Mouse (Mus musculus) mouse embryonic stem cell (cell line): ENCODE data around the gene Fndc10.
"Not testable (repeated sequence)": the region's sequence is repeated elsewhere in the genome, so short reads cannot be mapped to it uniquely, and the experiment has no call there.

Source experiments
- in situ Hi-C, 2 experiments: fragments of 300-500 bp; cut with MboI; formaldehyde crosslinking; loops; 1 replicate in 1 of 2; 3 replicates in 1 of 2; pipeline ENCODE4 v1.14.3; 2019 to 2020; ENCODE audit warnings: low sequenced_read_pairs in 2 of 2, low pct_unique_long_range_greater_than_20kb in 1 of 2, mixed read lengths in 1 of 2; ENCODE audit not compliant: unreplicated experiment in 1 of 2

Gene Fndc10

DNA sequence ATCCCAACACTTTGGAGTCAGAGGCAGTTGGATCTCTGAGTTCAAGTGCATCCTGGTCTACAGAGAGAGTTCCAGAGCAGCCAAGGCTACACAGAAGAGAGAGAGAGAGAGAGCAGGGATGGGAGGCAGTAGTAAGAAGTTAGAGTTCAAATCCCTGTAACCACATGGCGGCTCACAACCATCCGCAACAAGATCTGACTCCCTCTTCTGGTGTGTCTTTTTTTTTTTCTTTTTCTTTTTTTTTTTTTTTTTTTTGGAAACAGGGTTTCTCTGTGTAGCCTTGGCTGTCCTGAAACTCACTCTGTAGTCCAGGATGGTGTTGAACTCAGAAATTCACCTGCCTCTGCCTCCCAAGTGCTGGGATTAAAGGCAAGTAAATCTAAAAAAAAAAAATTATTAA, 22.1 kb upstream of the Fndc10 start:
- in situ Hi-C loops: no loop called here

DNA sequence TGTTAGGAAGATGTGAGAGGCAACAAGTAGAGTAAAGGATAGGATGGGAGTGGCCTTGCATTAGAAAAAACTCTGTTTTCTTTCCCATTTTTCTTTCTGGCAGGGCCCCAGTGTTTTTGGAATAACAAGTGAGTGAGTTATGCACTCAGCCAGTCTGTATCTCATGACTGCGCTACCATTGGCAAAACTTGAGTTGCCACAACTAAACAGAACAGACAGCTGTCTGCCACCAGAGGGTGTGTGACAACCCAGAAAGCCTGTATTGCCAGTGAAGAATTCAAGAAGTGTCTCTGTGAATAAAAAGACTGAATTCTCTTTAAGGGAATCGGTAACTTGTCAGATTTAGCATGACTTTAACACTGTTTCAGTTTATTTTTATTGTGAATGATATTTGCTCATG, 18.2 kb upstream of the Fndc10 start:
- in situ Hi-C loops: no loop called here

DNA sequence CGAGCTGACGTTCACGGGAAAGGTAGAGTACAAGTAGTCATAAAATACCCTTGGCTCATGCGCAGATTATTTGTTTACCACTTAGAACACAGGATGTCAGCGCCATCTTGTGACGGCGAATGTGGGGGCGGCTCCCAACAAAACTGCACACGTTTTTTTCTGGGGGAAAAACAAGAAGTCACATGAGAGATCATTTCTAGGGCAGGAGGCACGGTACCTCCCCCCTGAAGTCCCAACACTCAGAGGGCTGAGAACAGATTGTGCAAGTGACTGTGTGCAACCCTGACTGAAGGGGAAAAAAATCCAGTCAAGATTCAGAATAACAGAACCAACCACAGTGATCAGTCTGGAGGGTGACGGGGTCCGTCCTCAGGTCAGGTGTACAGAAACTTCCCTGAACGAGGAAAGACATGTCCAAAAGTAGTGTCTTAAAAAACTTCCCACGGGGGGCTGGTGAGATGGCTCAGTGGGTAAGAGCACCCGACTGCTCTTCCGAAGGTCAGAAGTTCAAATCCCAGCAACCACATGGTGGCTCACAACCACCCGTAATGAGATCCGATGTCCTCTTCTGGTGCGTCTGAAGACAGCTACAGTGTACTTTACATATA, 10.4 kb upstream of the Fndc10 start:
- in situ Hi-C loops: not testable (repeated sequence)

DNA sequence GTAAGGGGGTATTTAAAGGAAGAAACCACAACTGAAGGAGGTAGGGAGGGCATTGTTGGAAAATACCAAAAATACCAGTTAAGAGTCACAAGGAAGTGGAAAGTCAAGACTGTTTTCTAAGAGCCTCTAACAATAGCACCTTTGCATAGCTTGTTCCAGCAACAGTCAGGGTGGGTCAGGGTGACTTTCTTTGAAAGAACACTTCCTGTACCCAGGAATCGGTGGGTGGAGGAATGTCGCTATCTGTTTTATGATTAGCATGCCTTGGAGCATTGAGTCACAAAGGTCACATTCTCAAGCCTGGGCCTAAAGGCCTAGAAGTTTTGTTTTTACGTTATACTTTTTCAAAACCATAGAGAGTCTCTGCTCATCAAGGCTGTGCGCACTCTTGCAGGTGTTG, 6.4 kb upstream of the Fndc10 start:
- in situ Hi-C loops: not testable (repeated sequence)

DNA sequence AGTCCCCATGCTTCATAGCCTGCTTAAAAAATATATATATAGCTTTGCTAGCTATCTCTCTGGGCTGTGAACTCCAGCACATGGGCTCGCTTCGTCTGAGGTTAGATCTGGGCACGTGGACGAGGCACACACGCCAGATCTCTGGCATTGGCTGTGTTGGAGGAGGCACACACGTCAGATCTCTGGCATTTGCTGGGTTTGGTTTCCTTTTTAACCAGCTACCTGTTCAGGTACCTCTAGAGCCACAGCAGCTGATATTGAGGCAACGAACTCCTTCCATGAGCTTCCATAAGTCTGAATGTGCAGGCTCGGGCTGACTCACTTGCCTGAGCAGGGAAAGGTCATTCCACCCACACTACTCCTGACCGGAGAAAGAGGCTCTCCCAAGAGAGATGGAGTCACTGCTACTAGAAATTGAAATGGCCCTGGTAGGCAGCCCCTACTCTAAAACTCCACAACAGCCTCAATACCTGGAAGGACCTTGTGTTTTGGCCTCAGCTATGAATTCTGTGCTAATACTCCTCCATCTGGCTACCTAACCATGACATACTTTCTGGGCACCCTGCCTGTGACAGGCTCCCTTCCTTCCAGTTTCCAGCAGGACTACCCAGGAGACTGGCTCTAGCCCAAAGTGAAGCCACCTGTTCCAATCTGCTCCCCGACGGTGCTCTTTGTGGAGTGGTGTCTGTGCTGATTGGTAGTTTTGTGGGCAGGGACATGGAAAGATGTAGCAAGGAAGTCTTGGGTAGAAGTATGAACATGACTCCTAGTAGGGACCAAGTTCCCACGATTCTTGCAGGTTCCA, 3.4 kb upstream of the Fndc10 start:
- in situ Hi-C loops: no loop called here

DNA sequence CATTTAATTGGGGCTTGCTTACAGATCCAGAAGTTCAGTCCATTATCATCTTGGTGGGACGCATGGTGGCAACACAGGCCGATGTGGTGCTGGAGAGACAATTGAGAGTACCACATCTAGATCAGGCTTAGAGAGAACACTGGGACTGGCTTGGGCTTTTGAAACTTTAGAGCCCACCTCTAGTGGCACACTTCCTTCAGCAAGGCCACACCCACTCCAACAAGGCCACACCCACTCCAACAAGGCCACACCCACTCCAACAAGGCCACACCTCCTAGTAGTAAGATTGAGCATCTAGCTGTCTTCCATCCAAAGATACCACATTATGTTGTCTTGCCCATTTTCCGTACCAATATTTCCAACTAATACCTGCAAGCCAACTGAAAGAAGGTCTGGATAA, 1.7 kb upstream of the Fndc10 start:
- in situ Hi-C loops: no loop called here

DNA sequence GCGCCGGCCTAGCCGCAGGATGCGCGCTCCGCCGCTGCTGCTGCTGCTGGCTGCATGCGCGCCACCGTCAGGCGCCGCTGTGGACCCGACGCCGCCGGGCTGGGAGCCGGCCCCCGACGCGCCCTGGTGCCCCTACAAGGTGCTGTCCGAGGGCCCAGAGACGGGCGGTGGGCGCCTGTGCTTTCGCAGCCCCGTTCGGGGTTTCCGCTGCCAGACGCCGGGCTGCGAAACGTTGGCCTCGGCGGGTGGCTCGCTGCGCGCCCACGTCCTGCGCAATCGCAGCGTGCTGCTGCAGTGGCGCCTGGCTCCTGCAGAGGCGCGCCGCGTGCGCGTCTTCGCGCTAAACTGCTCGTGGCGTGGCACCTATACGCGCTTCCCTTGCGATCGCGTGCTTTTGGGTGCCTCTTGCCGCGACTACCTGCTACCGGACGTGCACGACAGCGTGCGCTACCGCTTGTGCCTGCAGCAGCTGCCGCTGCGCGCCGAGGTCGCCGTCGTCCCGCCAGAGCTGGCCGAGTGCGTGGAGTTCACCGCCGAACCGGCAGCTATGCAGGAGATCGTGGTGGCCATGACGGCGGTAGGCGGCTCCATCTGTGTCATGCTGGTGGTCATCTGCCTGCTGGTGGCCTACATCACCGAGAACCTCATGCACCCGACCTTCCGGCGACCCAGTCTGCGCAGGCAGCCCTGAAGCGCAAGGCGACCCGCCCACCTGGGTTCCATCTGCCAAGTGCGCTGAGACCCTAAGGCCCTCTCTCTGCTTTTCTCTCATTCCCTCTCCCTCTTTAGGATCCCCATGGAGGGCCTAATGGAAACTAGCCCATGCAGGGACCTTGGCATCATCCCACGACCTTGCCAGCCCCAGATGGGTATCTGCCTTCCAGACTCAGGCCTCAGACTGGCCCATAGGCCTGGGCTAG, 600 bp downstream of the Fndc10 start:
- in situ Hi-C loops: no loop called here

DNA sequence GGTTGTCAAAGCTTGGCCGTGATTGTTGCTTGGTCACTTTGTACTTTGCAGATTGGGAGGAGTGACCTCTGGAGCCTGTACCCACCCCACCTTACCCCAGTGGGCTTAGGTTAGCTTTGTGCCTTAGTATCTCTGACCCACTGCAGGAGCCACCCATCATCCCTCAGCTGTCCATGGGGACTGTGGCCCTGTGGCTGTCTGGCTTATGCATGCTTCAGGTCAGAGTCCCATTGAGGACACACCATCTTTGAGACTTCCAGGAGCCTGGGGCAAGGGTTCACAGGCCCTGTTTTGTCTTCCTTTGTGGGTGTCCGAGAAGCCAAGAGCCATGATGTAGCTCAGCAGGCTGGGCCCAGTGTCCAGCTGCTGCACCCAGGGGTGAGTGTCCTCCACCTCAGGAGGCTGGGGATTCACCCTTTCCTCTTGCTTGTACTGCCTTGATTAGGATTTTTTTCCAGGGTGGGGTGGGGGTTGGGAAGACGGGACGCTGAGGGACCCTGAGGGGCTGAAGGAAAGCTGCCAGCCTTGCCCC, 1.5 kb downstream of the Fndc10 start:
- in situ Hi-C loops: no loop called here

DNA sequence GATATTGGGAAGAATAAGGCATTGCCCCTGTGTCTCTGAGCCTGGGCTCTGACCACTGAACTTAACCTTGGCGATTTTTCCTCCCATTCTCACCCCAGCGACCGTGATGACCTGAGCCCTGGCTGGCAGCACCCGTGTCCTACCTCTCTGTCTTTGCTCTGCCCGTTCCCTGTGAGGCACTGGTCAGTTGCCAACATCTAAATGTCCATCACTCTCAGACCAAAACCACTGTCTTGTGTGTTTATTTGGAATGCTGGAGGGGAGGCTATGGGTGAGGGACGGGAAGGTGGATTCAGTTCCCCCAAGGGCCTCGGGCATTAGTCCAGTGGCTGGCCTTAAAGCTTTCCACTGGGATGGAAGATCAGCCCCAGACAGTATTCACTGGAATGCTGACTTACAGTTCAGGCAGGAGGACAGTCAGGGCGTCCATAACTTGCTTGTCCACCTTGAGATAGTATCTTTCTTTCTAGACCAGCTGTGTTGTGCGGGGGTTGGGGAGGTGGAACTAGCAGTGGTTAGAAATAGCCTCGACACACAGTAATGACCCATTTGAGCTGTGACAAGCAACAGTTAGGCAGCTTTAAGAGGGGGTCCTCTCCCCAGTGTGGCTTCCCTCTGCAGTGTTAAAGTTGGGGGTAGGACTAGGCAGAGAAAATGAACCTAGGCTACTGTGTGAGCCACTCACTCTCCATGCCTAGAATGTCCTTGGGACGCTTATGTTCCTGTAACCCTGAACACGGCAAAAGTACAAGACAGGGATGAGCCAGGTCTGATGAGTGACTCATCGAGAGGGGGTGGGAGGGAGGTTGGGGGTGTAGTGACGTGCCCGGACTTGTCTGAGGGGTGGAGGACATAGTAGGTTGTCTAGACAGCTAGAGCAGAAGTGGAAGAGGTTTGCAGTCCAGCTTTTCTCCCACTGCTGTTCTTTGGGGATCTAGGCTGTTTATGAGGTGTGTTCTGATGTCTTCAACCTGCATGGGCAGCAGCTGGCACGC, 2.4 kb downstream of the Fndc10 start:
- in situ Hi-C loops: no loop called here

DNA sequence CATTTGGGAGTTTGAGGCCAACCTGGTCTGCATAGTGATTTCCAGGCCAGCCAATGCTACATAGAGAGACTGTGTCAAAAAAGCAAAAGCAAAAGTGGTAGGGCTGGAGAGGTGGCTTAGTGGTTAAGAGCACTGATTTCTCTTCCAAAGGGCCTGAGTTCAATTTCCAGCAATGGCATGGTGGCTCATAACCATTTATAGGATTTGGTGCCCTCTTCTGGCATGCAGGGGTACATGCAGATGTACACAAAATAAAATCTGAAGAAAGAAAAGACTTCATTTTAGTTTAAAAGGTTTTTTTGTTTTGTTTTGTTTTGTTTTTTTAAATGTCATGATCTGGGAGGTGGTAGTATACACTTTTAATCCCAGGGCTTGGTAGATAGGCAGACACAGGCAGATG, 6.3 kb downstream of the Fndc10 start:
- in situ Hi-C loops: loop anchor here in 1 of 2 experiments (5.0 kb wide), 1 partner anchor 48 kb away; the partner anchor contains the start of gene Mmp23

DNA sequence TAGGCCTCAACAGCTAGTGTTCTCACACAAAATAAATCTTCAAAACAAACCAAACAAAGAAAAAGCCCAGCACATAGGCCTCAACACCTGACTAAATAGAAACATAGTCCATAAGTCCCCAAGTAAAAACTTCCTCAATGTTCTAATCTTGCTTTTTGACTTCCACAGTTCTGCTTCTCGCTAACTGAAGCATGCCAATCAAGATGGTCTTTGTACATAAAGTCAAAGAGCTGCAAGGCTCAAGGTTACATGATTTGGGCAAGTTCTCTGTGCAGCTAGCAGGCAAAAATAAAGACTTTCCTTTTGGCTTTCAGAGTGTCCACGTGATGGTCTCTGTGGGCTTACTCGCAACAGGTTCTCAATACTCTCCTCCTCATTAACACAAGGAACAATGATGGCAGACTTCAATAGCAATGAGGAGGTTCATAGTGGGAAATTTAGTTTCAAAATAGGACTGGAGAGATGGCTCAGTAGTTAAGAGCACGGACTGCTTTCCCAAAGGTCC, 9.3 kb downstream of the Fndc10 start:
- in situ Hi-C loops: loop anchor here in 1 of 2 experiments (5.0 kb wide), 1 partner anchor 51 kb away; the partner anchor contains the start of gene Mmp23

DNA sequence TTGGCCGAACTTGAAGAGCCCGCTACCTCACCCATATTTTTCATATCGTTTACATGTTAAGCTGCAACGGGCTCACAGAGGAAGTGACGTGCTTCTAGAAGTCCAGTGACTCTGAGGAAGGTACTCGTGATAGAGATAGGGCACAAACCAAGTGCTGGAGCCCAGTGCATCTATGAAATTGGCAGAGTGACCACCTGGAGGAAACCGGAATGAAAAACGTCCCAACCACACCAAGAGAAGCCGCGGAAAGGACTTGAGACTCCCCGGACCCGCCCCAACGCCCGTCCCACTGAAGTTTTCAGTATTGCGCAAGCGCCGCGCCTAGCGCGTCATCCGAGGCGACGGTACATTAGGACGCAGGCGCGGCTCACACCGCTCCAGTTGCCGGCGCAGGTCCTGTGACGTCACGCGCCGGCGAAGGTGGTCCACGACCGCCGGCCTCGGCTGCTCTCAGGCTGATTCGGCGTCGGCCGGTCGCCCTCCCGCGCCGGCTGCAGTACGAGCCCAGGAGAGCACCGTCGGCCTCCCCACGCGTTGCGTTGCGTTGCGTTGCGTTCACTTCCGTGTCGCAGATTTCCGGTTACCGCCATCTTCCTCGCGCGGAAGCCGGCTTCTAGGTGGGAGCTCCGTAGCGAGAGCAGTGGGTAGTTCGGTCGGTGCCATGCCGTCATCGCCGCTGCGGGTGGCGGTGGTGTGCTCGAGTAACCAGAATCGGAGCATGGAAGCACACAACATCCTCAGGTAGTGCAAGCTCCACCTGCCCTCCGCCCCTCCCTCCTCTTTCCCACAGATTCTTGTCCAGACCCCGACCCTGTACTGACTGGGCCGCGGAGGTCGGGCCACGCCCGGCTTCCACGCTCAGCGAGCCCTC, 10.8 kb downstream of the Fndc10 start, which contains the start of gene Ssu72:
TSS of gene Ssu72 (plus strand) at position 80 of the 871 bp plus-strand sequence.
- in situ Hi-C loops: loop anchor here in 1 of 2 experiments (5.0 kb wide), 1 partner anchor 53 kb away; the partner anchor contains the start of gene Mmp23

DNA sequence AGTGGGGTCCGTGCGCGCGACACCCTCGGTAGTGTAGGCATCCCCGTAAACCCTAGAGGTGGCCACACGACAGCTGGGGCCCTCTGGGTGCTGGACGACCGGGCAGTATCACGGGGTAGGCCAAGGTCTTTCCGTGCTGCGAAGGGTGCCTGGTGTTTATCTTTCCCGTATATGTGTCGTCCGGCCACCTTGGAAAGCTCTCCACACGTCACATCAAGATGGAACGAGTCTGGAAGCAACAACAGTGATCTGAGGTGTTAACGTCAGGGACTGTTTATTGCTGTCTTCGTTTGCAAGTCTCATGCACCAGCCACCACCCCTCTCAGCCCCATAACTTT, 11.4 kb downstream of the Fndc10 start:
- in situ Hi-C loops: no loop called here

DNA sequence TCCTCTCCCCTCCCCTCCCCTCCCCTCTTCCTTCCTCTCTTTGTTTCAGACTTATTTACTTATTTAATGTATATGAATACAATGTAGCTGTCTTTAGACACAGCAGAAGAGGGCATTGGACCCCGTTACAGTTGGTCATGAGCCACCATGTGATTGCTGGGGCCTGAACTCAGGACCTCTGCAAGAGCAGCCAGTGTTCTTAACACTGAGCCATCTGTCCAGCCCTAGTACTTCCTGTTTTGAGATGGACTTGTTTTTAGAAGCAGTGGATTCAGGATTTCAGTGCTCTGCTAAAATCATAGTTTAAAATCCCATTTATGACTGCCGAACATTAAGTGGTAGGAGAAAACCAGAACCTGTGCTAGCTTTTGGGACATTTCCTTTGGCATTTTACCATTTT, 14.4 kb downstream of the Fndc10 start:
- in situ Hi-C loops: no loop called here

DNA sequence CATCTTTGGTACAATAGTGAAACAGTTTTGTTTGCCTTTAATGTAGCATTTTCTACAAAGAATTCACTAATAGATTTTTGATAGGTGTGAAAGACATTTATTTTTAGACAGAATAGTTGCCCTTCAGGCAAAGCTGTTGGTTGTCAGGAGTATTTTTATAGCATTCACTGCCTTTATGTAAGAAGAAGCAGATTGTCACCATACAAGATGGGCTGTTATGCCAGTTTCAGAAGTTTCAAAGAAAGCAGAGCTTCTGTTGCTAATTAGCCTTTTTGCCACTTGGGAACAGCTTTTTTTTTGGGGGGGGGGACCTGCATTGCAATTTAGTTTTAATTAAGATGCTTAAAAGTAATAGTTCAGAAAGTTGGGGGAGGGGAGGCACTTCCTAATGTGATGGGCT, 14.8 kb downstream of the Fndc10 start:
- in situ Hi-C loops: no loop called here

DNA sequence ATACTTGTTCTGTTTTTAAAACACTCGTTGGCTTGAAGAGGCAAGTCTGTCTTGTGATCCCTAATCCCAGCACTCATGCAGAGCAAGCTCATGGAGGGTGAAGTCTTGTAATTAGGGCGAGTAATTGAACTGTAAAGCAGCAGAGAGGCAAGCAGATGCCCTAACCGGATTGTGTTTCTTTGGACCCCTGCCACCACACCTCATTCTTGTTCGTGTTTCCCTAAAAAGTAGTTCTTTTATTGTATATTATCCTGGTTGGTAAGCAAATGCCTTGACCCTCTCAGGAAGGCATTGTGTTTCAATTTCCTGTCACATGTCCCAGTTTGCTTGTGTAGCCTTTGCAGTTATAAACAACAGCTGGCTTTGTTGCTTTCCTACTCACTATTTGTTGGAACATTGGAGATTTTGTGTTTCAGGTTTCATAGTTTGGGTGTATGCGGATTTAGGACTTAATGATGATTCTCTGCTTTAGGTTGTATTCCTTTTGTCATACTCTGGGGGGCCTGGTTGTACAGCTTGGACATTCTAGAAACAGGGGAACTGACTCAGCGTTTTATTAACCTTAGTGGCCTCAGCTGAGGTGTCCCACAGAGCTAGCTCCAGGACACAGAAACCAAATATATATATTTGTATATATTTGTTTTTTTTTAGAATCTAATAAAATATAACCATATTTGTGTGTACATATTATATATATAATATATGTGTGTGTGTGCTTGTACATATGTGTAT, 16.5 kb downstream of the Fndc10 start:
- in situ Hi-C loops: no loop called here
